Mouse (Mus musculus) spleen, adult 2 months (tissue): ENCODE results near the gene Tirap.

Experiments
- CTCF ChIP-seq: fragments of 200-500 bp; IDR thresholded peaks from 2 replicates; pipeline ENCODE4 v1.5.1; 2011; ENCODE audit warnings: mild to moderate bottlenecking, inconsistent platforms; ENCODE audit not compliant: insufficient read depth, insufficient read length, insufficient replicate concordance; ENCODE audit errors: extremely low read depth
- POLR2A ChIP-seq: fragments of 200-500 bp; IDR thresholded peaks from 2 replicates; pipeline ENCODE4 v1.6.1; 2011; ENCODE audit warnings: low read depth, low read length, inconsistent platforms

DNA sequence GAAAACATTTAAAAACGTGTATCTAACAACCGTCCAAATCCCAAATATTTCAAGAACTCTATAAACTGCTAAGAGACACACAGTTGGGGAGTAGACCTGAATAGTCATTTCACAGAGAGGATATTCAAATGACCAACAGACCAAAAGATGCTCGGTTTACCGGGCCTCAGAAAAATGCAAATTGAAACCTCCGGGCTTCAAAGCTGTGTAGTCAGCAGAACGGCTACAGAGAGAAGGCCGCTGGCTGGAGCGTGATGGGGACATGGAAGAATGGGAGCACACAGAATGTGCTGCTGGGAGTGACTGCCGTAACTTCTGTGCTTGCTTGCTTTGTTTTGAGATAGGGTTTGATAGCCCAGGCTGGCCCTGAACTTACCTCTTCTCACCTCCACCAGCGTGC is 1.7 kb downstream of the Tirap start:
- no peak for TF ChIP-seq CTCF
- TF ChIP-seq POLR2A: no peak
